Mouse (Mus musculus): Measurements from ENCODE around the gene Med27. TPM values are rescaled to one million over a fixed set of nuclear protein-coding genes. Genes with fewer than 3 reads are reported as not detected.
"Not testable (repeated sequence)": the region's sequence is repeated elsewhere in the genome, so short reads cannot be mapped to it uniquely, and the experiment has no call there.

Gene Med27
- total RNA-seq, 2 experiments from 2014 or later: 38.9 to 39.3 TPM

GRCm38 (mm10) chr2:29514836-29515235, 168.2 kb downstream of the Med27 start:
- intact Hi-C loops (cut with DNase I): no loop called here
- H3K4me3 ChIP-seq: no peak overlapping the region
- DNase-seq (ENCODE audit: extremely low spot score in 1 of 2, low spot score in 2 of 2): no peak
- no peak for TF ChIP-seq CTCF (IDR thresholded peaks at IDR 0.05)
- H3K27ac ChIP-seq: no peak overlapping the region

DNA sequence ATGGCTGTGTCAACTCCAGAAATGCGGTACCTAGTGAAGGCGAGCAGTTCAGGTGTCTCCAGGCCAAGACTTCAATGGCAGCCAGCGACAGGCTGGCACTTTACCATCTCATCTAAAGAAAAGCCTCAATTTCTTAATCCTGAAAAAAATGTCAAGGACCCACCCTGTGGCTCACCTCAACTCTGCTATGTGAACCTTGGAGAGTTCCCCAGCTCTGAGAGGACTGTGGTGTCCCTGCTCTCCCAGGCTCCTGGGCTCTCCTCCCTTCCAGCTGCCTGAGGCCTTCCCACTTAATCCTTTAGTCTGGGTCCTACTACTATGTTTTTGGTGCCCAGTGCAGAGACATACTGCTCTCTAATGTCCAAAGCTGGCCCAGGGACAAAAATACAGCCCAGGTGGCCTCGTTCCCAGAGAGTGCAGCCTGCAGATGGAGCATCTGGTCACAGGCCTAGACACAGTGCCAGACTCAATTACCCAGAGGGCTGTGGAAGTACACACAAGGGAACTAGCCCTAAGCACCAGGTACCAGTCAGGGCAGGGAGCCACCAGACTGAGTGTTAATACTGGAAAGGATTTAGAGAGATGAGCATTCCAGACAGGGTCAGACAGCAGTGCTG, 169.3 kb downstream of the Med27 start:
- Histone ChIP-seq H3K4me3 (no peak overlapping the region), H3K27ac (no peak overlapping the region)
- DNase-seq (ENCODE audit: extremely low spot score in 1 of 2, low spot score in 2 of 2): no peak
- no peak for TF ChIP-seq CTCF (IDR thresholded peaks at IDR 0.05)
- intact Hi-C loops (cut with DNase I): no loop called here

DNA sequence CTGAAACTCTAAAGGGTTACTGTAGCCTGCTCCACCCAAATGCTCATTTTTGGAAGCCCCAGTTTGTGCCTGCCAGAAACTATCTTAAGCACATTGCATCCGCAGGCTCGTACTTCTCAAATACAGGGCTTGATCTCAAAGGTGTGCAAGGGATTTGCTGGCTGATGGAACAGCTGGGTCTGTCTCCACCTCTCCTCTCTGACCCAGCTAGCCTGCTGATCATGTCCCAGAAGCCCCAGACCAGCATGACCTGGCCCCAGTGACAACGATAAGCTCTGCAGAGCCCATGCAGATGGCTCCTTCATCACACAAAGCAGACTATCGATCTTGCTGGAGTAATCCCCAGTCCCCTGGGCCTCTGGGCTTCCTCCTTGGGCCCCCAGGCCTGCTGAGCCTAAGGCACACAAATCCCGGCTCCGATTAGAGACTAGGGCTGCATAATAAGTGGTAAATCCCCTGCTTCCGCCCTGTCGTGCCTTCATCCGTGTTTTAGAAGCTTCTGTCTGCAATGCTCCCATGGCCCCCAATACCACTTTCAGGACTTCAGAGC, 170.1 kb downstream of the Med27 start:
- Histone ChIP-seq H3K27ac (no peak overlapping the region), H3K4me3 (no peak overlapping the region)
- DNase-seq (ENCODE audit: extremely low spot score in 1 of 2, low spot score in 2 of 2): no peak
- intact Hi-C loops (cut with DNase I): no loop called here
- TF ChIP-seq CTCF (IDR thresholded peaks at IDR 0.05): no peak

DNA sequence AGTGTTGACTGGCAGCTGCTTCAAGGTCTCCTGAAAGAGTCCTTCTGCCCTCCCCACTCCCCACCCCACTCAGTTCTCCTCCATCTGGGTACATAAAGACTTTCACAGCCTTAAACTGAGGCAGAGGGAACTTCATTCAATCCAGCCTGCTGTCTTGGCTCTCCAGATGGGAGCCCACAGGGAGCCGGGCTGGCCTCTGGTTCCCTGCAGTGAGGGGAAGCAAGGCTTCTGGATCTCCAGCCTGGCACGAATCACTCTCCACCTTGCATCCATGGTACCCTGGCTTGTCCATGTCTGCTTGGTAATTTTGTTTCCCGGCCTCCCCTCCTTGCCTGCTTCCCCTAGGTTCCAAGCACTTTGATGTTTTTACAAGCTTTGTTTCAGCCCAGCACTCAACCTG, 172.8 kb downstream of the Med27 start:
- no peak overlapping the region for H3K27ac ChIP-seq
- TF ChIP-seq CTCF (IDR thresholded peaks at IDR 0.05): no peak
- no peak overlapping the region for H3K4me3 ChIP-seq
- DNase-seq (ENCODE audit: extremely low spot score in 1 of 2, low spot score in 2 of 2): no peak
- intact Hi-C loops (cut with DNase I): no loop called here

DNA sequence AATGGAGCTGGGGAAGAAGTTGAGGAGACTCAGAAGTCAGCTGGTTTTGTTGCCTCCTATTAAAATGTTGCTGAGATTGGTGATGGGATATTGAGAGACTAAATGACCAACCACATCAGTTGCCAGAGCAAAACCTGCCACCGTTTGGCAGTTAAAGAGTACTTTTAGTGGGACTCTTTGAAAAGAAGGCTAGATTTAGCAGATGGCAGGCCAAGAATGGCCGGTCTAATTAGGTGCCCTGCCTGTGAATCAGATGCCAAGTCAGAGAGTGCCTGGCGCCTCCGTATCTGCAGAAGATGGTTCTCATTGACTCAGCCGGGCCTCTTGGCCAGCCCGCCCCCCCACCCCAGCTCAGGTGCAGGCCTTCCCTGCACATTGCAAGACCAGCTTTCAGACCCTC, 173.6 kb downstream of the Med27 start:
- no peak for DNase-seq (ENCODE audit: extremely low spot score in 1 of 2, low spot score in 2 of 2)
- intact Hi-C loops (cut with DNase I): no loop called here
- no peak overlapping the region for H3K27ac ChIP-seq

DNA sequence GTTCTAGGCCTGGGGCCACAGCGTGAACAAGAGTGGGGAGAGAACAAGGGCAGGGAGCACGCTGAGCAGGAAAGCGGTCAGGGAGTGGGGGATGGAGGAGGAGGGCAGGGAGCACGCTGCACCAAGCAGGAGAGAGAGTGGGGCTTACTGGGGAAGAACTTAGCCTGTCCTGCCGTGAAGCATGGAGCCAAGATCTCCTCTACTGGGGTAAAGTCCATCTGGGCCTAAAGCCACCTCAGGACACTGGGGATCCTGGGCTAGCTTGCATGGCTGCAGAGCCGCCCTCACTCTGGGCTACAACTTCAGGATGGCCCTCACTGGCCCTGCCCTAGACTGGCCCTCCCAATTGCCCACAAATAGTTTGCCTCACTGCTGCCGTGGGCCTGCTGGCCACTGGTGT, 174.9 kb downstream of the Med27 start:
- intact Hi-C loops (cut with DNase I): no loop called here
- TF ChIP-seq CTCF (IDR thresholded peaks at IDR 0.05): no peak
- DNase-seq (ENCODE audit: extremely low spot score in 1 of 2, low spot score in 2 of 2): no peak
- Histone ChIP-seq H3K27ac (no peak overlapping the region), H3K4me3 (no peak overlapping the region)

More for the DNA sequence above, 173.6 kb downstream of the Med27 start:
- TF ChIP-seq CTCF (IDR thresholded peaks at IDR 0.05): no peak
- no peak overlapping the region for H3K4me3 ChIP-seq

DNA sequence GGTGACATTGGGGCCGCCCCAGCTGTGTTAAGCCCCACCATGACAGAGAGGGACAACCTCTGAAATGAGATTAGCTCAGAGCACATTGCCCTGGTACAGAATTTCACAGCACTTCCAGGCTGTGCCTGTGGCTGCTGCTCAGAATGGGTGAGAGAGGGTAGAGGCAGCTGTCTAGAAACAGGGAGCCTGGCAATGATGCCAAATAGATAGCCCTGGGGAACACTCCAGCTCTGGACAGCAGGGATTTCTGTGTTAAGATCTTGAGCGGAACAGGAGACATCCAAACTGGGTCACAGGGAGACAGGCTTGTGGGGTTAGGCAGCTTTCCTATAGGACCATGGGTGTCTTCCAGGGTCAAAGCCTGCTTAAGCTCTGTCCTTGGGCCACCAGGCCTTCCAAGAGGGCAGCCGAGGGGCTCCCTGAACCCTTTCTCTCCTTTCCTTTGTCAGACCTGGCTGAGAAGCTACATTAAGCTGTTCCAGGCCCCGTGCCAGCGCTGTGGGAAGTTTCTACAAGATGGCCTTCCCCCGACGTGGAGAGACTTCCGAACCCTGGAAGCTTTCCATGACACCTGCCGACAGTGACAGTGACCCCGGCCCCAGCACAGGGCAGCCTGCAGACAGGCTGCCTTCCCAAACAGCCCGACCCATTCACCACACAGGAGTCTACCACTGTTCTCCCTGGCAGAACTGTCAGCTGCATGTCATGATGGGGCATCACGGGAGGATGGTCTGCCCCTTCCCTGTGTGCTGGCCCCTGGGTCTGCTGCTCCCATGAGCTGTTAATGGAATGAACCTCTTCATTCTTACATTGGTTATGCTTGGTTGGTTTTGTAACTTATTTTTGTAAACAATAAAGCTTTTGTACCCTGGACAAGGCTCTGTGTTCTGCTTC, 177.5 kb downstream of the Med27 start:
- Histone ChIP-seq H3K27ac (no peak overlapping the region), H3K4me3 (no peak overlapping the region)
- intact Hi-C loops (cut with DNase I): no loop called here
- TF ChIP-seq CTCF (IDR thresholded peaks at IDR 0.05): no peak
- DNase-seq (ENCODE audit: extremely low spot score in 1 of 2, low spot score in 2 of 2): no peak

- no peak for TF ChIP-seq CTCF (IDR thresholded peaks at IDR 0.05)
- intact Hi-C loops (cut with DNase I): no loop called here
- no peak for DNase-seq (ENCODE audit: extremely low spot score in 1 of 2, low spot score in 2 of 2)
- H3K27ac ChIP-seq: no peak overlapping the region
- no peak overlapping the region for H3K4me3 ChIP-seq
These were observed 178.7 kb downstream of the Med27 start for GRCm38 (mm10) chr2:29525273-29525805.

GRCm38 (mm10) chr2:29526266-29526665, 179.6 kb downstream of the Med27 start:
- no peak for TF ChIP-seq CTCF (IDR thresholded peaks at IDR 0.05)
- Histone ChIP-seq H3K4me3 (no peak overlapping the region), H3K27ac (peak overlapping the region; percentile 34)
- intact Hi-C loops (cut with DNase I): no loop called here
- peak; percentile 52 to 53 for DNase-seq (ENCODE audit: extremely low spot score in 1 of 2, low spot score in 2 of 2)

DNA sequence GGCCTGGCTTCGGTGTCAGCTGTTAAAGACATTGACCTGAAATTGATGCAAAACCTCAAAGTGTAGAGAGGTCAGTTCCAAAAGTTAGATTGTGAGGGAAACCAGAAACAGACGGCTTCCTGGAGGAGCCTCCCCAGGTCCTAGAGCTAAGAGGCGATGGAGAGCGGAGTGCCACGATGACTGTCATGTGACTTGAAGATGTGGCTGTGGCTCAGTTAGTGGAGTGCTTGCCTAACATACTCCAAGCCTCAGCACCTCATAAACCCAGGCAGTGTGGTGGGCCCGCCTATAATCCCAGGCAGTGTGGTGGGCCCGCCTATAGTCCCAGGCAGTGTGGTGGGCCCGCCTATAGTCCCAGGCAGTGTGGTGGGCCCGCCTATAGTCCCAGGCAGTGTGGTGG, 180.9 kb downstream of the Med27 start:
- intact Hi-C loops (cut with DNase I); DNase-seq (ENCODE audit: extremely low spot score in 1 of 2, low spot score in 2 of 2); H3K4me3 ChIP-seq; H3K27ac ChIP-seq: not testable (repeated sequence)

GRCm38 (mm10) chr2:29528811-29529210, 182.2 kb downstream of the Med27 start:
- Histone ChIP-seq H3K27ac (no peak overlapping the region), H3K4me3 (no peak overlapping the region)
- intact Hi-C loops (cut with DNase I): no loop called here
- no peak for DNase-seq (ENCODE audit: extremely low spot score in 1 of 2, low spot score in 2 of 2)
- no peak for TF ChIP-seq CTCF (IDR thresholded peaks at IDR 0.05)

GRCm38 (mm10) chr2:29529788-29530187, 183.2 kb downstream of the Med27 start:
- H3K4me3 ChIP-seq; DNase-seq (ENCODE audit: extremely low spot score in 1 of 2, low spot score in 2 of 2); H3K27ac ChIP-seq; intact Hi-C loops (cut with DNase I): not testable (repeated sequence)

Measured in left cerebral cortex, adult 2 months (tissue).